Comparison of ENCODE assay signal across 26 mouse cellular contexts in the genomic region with DNA sequence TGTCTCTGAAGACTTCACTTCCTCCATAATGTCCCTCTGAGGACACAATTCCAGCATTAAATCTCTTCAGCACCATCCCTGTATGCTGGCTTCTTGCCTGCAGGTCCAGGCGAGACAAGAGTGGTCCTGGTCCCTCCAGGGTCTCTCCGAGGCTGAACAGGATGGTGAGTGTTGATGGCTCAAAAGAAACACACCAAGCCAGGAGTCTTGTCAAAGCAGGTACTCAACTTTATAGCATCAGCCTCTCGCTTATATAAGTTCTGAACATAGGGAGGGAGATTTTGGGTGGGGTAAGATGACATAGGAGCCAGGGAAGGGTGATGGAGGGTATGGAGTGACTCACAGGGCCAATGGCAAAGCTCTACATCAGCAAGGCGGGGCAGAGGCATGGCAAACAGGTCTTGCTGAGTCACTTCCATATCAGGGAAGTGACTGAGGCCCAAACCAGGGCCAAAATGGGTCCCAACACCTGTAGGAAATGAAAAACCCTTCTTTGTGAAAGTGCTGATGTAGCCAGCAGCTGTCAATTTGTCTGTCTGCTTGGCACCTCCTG.
DNase-seq lines count a peak whose midpoint lies in the region; ATAC-seq and TF ChIP-seq lines count a peak whose summit lies in the region.
"Had no signal": no experiment of that assay in that cellular context is flagged by ENCODE, and none has a peak within 500 bp of the region (broad histone marks: within the 10 kb centered on the region; RNA-seq: fewer than 3 reads in every experiment).

No protein-coding gene starts in this region.

- H3K4me1 ChIP-seq in midbrain, postnatal 0 days (ENCODE audit: insufficient read depth, low read length): no peaks in the 10 kb centered on the region
- peaks cover 8% of the 10 kb centered on the region; the same call in 1 of the 2 replicates for H3K4me1 ChIP-seq in midbrain, embryonic 11.5 days (ENCODE audit: control insufficient read depth, insufficient read depth, low read length)
- no peaks in the 10 kb centered on the region for H3K4me1 ChIP-seq in stomach, postnatal 0 days (replicated peaks; ENCODE audit: control insufficient read depth, insufficient read depth)

- WGBS in midbrain, postnatal 0 days: 88% methylated on average over 4 of the region's 4 CpGs
- 89% methylated on average over 4 of the region's 4 CpGs for WGBS in midbrain, embryonic 11.5 days
- WGBS in stomach, postnatal 0 days: 87% methylated on average over 4 of the region's 4 CpGs

- TF ChIP-seq EP300 in stomach, postnatal 0 days (optimal IDR thresholded peaks at IDR 0.05): no peak

- H3K4me3 ChIP-seq in midbrain, postnatal 0 days (ENCODE audit: low read depth, low read length): no peak overlapping the region
- no peak overlapping the region for H3K4me3 ChIP-seq in midbrain, embryonic 11.5 days (ENCODE audit: low read depth, low read length)
- H3K4me3 ChIP-seq in stomach, postnatal 0 days (ENCODE audit: low read depth, low read length): no peak overlapping the region
- H3K4me3 ChIP-seq: embryonic facial prominence, embryonic 13.5 days; embryonic facial prominence, embryonic 15.5 days; erythroblast, embryonic 14.5 days; forebrain, embryonic 10.5 days; forebrain, embryonic 12.5 days had no signal

- H3K9ac ChIP-seq in midbrain, postnatal 0 days (replicated peaks; ENCODE audit: low read length, poor library complexity, severe bottlenecking): no peak overlapping the region
- no peak overlapping the region for H3K9ac ChIP-seq in midbrain, embryonic 11.5 days (ENCODE audit: low read length)
- no peak overlapping the region for H3K9ac ChIP-seq in stomach, postnatal 0 days (ENCODE audit: low read length)
- H3K9ac ChIP-seq: embryonic facial prominence, embryonic 13.5 days; embryonic facial prominence, embryonic 15.5 days; forebrain, embryonic 12.5 days had no signal

- ATAC-seq in midbrain, postnatal 0 days (ENCODE audit: low FRiP score): no peak
- ATAC-seq in midbrain, embryonic 11.5 days (ENCODE audit: low FRiP score): no peak
- ATAC-seq in stomach, postnatal 0 days (ENCODE audit: low FRiP score, low TSS enrichment): peak; percentile 75
- no peak for ATAC-seq in cerebellum, adult (ENCODE audit: insufficient number of reproducible peaks, low FRiP score, low TSS enrichment)
- ATAC-seq: activated CD4-positive, CD25-positive, alpha-beta regulatory T cell, adult 4 months; forebrain, embryonic 14.5 days; forebrain, embryonic 16.5 days; Patski had no signal

- DNase-seq in midbrain, postnatal 0 days (ENCODE audit: low spot score): no peak
- no peak for DNase-seq in midbrain, embryonic 11.5 days (ENCODE audit: low spot score, missing footprints)
- peak; percentile 33 for DNase-seq in 3134 (ENCODE audit: extremely low read depth, insufficient read length, low spot score)
- DNase-seq in 416B (ENCODE audit: low read depth): peak; percentile 20
- DNase-seq in stomach, postnatal 0 days (ENCODE audit: low spot score): peak; percentile 53
- DNase-seq in urinary bladder, postnatal 10 days (ENCODE audit: low spot score): no peak
- DNase-seq: adrenal gland, adult 8-10 months; adrenal gland, postnatal 14 days; adrenal gland, postnatal 36 days; cerebellum, adult 11 months; cerebellum, adult 18-20 months; cerebellum, adult 8-10 months; cerebellum, adult 9-11 months; cerebellum, postnatal 36 days; embryo, embryonic 11 days had no signal

- no peaks in the 10 kb centered on the region for H3K27me3 ChIP-seq in midbrain, postnatal 0 days (ENCODE audit: insufficient read depth, low read length)
- H3K27me3 ChIP-seq in midbrain, embryonic 11.5 days (ENCODE audit: control insufficient read depth, insufficient read depth, low read length): no peaks in the 10 kb centered on the region
- no peaks in the 10 kb centered on the region for H3K27me3 ChIP-seq in stomach, postnatal 0 days (ENCODE audit: control insufficient read depth, insufficient read depth, low read length)
- H3K27me3 ChIP-seq: embryonic facial prominence, embryonic 13.5 days; embryonic facial prominence, embryonic 15.5 days; forebrain, embryonic 12.5 days had no signal

- no peak overlapping the region for H3K4me2 ChIP-seq in midbrain, postnatal 0 days (ENCODE audit: low read depth, low read length, poor library complexity, severe bottlenecking)
- no peak overlapping the region for H3K4me2 ChIP-seq in midbrain, embryonic 11.5 days
- H3K4me2 ChIP-seq in stomach, postnatal 0 days (replicated peaks; ENCODE audit: low read depth): no peak overlapping the region
- H3K4me2 ChIP-seq: embryonic facial prominence, embryonic 13.5 days; embryonic facial prominence, embryonic 15.5 days; forebrain, embryonic 12.5 days had no signal

- 0 out of 2 replicates have a peak overlapping the region, but pooled peaks have one; percentile 1 for H3K27ac ChIP-seq in midbrain, postnatal 0 days (ENCODE audit: low read depth, low read length)
- H3K27ac ChIP-seq in midbrain, embryonic 11.5 days (ENCODE audit: low read depth, low read length): no peak overlapping the region
- H3K27ac ChIP-seq in stomach, postnatal 0 days (replicated peaks): no peak overlapping the region
- H3K27ac ChIP-seq: embryonic facial prominence, embryonic 13.5 days; embryonic facial prominence, embryonic 15.5 days; forebrain, embryonic 10.5 days; forebrain, embryonic 12.5 days had no signal

- TF ChIP-seq CTCF in midbrain, postnatal 0 days (IDR thresholded peaks at IDR 0.05): no peak
- TF ChIP-seq CTCF in stomach, postnatal 0 days (IDR thresholded peaks at IDR 0.05; ENCODE audit: low read depth): no peak

- H3K36me3 ChIP-seq in midbrain, postnatal 0 days (ENCODE audit: insufficient read depth, low read length): no peaks in the 10 kb centered on the region
- no peaks in the 10 kb centered on the region for H3K36me3 ChIP-seq in midbrain, embryonic 11.5 days (ENCODE audit: control insufficient read depth, insufficient read depth, low read length)
- no peaks in the 10 kb centered on the region for H3K36me3 ChIP-seq in stomach, postnatal 0 days (ENCODE audit: control insufficient read depth, insufficient read depth, low read length)
- H3K36me3 ChIP-seq: embryonic facial prominence, embryonic 13.5 days; embryonic facial prominence, embryonic 15.5 days; forebrain, embryonic 10.5 days; forebrain, embryonic 12.5 days; G1E had no signal

- H3K9me3 ChIP-seq in midbrain, postnatal 0 days (ENCODE audit: low read length): no peaks in the 10 kb centered on the region
- no peaks in the 10 kb centered on the region for H3K9me3 ChIP-seq in midbrain, embryonic 11.5 days (ENCODE audit: control insufficient read depth, low read length)
- no peaks in the 10 kb centered on the region for H3K9me3 ChIP-seq in stomach, postnatal 0 days (ENCODE audit: control insufficient read depth, low read length)
- H3K9me3 ChIP-seq: embryonic facial prominence, embryonic 13.5 days; embryonic facial prominence, embryonic 15.5 days; forebrain, embryonic 10.5 days; forebrain, embryonic 12.5 days had no signal

Comparison
In these comparisons a context has a peak if more than half of its experiments do, and no peak if none do; other contexts are left out.
1. DNase-seq: peak in 3134 (single experiment), 416B (single experiment) and stomach, postnatal 0 days (single experiment); none in midbrain, postnatal 0 days (single experiment), midbrain, embryonic 11.5 days (single experiment) and urinary bladder, postnatal 10 days (single experiment).